Mouse (Mus musculus): Measurements from ENCODE around the gene Mthfsd. TPM values are rescaled to one million over a fixed set of nuclear protein-coding genes. Genes with fewer than 3 reads are reported as not detected.

The Mthfsd gene
- total RNA-seq, 1 experiment: 35.8 TPM

DNA sequence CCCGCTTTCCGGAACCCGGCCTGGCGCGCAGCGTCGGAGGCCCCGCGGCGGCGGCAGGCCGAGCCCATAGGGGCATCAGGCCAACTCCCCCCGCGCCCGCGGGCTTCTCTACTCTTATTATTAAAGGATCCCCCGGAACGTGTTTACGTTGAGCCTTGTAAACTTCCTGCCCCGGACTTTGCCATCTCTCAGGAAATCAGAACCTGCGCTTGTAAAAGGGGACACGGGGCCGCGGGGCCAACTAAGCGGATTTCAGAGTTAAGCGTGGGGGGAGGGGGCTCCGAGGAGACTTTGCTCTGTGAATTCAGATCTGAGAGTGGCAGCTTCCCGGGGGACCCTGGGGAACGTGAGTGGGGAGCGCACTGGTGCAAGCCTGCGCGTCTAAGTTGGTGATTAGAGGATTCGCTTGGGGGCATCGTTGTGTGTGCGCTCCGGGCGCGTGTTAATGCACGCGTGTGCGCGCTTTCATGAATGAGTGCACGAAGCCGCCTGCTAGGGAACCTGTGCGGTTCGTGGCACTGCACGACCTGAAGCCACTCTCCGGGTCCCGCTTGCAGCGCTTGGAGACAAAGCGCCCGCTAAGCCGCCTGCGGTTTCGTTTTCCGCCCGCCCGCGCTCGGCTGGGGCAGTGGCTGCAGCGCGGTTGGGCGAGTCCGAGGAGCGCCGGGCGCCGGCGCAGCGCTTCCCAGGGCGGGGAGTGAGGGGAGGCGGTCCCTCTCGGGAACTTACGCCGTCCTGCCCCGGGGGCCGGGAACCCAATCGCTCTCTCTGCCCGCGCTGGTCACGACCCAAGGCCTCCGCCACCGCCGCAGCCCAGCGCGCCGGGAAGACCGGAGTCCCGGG lies 24.9 kb downstream of the Mthfsd start:
- no peak for DNase-seq (ENCODE audit: low read depth, low spot score)
- peaks cover 0 to 4% of the 10 kb centered on the region in 2 experiments; a peak in 1 of 4 replicates for H3K4me1 ChIP-seq (ENCODE audit: control insufficient read depth in 2 of 2, insufficient read depth in 2 of 2, low read length in 2 of 2, poor library complexity in 1 of 2)
- no peak overlapping the region; the same call in 1 of the 2 replicates for H3K9ac ChIP-seq (ENCODE audit: insufficient read depth, low read depth, low read length, poor library complexity, severe bottlenecking)
- no peak for TF ChIP-seq ZNF384 (IDR thresholded peaks at IDR 0.05; ENCODE audit: low read depth, low read length)
- no peak for TF ChIP-seq ZC3H11A (IDR thresholded peaks at IDR 0.05; ENCODE audit: borderline replicate concordance, low read depth, low read length)
- TF ChIP-seq HCFC1 (IDR thresholded peaks at IDR 0.05; ENCODE audit: borderline replicate concordance, insufficient read depth, low read length): no peak
- no peak for TF ChIP-seq CHD2 (IDR thresholded peaks at IDR 0.05; ENCODE audit: low read depth, low read length)
- TF ChIP-seq MAFK (IDR thresholded peaks at IDR 0.05; ENCODE audit: insufficient read depth, low read depth, low read length): no peak
- no peaks in the 10 kb centered on the region for H3K36me3 ChIP-seq (ENCODE audit: control insufficient read depth, insufficient read depth, low read length, poor library complexity, severe bottlenecking)
- no peaks in the 10 kb centered on the region for H3K9me3 ChIP-seq (ENCODE audit: control insufficient read depth, insufficient read depth, low read depth, low read length)
- H3K4me3 ChIP-seq (ENCODE audit: insufficient read depth in 1 of 2, low read depth in 1 of 2, low read length in 2 of 2, poor library complexity in 1 of 2, severe bottlenecking in 1 of 2): peak overlapping the region; percentile 52 to 67
- in situ Hi-C loops (cut with MboI; ENCODE audit: low sequenced_read_pairs in 2 of 2, unreplicated experiment in 2 of 2): loop anchor here (5.0 to 10.0 kb wide), 2 partner anchors 34 to 259 kb away; partner anchors contain the start of gene Foxc2 (in 2 of the 2)
- no peak overlapping the region for H3K27ac ChIP-seq (ENCODE audit: insufficient read depth, low read depth, low read length, poor library complexity, severe bottlenecking)

GRCm38 (mm10) chr8:121082218-121083092 lies 25.7 kb downstream of the Mthfsd start:
- H3K27ac ChIP-seq (ENCODE audit: insufficient read depth, low read depth, low read length, poor library complexity, severe bottlenecking): no peak overlapping the region

DNA sequence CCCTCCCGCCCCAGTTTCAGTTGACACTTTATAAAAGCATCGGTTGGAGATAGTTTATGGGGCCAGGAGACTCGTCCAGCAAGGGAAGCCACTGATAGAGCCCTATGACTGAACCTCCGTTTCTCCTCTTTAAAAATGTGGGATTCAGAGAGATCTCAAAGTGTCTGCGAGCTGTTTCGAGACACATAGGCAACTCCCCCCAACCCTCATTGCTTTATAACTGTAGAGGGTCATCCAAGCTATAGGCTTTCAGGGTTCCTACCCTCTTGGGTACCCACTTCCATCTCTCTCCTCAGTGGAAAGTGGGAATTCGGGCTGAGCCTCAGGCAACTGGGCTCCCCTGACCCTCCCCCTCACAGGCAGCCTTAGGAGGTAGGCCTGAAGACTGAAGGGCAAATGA lies 26.8 kb downstream of the Mthfsd start:
- no peak overlapping the region for H3K9ac ChIP-seq (ENCODE audit: insufficient read depth, low read depth, low read length, poor library complexity, severe bottlenecking)
- no peak for TF ChIP-seq MAFK (IDR thresholded peaks at IDR 0.05; ENCODE audit: insufficient read depth, low read depth, low read length)
- TF ChIP-seq ZNF384 (IDR thresholded peaks at IDR 0.05; ENCODE audit: low read depth, low read length): no peak
- no peak for TF ChIP-seq ZC3H11A (IDR thresholded peaks at IDR 0.05; ENCODE audit: borderline replicate concordance, low read depth, low read length)
- TF ChIP-seq CHD2 (IDR thresholded peaks at IDR 0.05; ENCODE audit: low read depth, low read length): no peak
- no peak for TF ChIP-seq HCFC1 (IDR thresholded peaks at IDR 0.05; ENCODE audit: borderline replicate concordance, insufficient read depth, low read length)
- no peaks in the 10 kb centered on the region for H3K9me3 ChIP-seq (ENCODE audit: control insufficient read depth, insufficient read depth, low read depth, low read length)
- H3K36me3 ChIP-seq (ENCODE audit: control insufficient read depth, insufficient read depth, low read length, poor library complexity, severe bottlenecking): no peaks in the 10 kb centered on the region
- H3K4me3 ChIP-seq (ENCODE audit: insufficient read depth in 1 of 2, low read depth in 1 of 2, low read length in 2 of 2, poor library complexity in 1 of 2, severe bottlenecking in 1 of 2): no peak overlapping the region
- no peak for DNase-seq (ENCODE audit: low read depth, low spot score)
- peaks cover 0 to 4% of the 10 kb centered on the region in 2 experiments; a peak in 1 of 4 replicates for H3K4me1 ChIP-seq (ENCODE audit: control insufficient read depth in 2 of 2, insufficient read depth in 2 of 2, low read length in 2 of 2, poor library complexity in 1 of 2)
- no peak overlapping the region for H3K27ac ChIP-seq (ENCODE audit: insufficient read depth, low read depth, low read length, poor library complexity, severe bottlenecking)
- in situ Hi-C loops (cut with MboI; ENCODE audit: low sequenced_read_pairs in 2 of 2, unreplicated experiment in 2 of 2): loop anchor here (5.0 to 10.0 kb wide), 2 partner anchors 36 to 257 kb away; partner anchors contain the start of gene Foxc2 (in 2 of the 2)

More at GRCm38 (mm10) chr8:121082218-121083092, 25.7 kb downstream of the Mthfsd start:
- H3K36me3 ChIP-seq (ENCODE audit: control insufficient read depth, insufficient read depth, low read length, poor library complexity, severe bottlenecking): no peaks in the 10 kb centered on the region
- 0 out of 2 replicates have a peak, but pooled peaks have one; percentile 20 for TF ChIP-seq HCFC1 (IDR thresholded peaks at IDR 0.05; ENCODE audit: borderline replicate concordance, insufficient read depth, low read length)
- no peak for TF ChIP-seq MAFK (IDR thresholded peaks at IDR 0.05; ENCODE audit: insufficient read depth, low read depth, low read length)
- no peaks in the 10 kb centered on the region for H3K9me3 ChIP-seq (ENCODE audit: control insufficient read depth, insufficient read depth, low read depth, low read length)
- in situ Hi-C loops (cut with MboI; ENCODE audit: low sequenced_read_pairs in 2 of 2, unreplicated experiment in 2 of 2): loop anchor here (5.0 to 10.0 kb wide), 2 partner anchors 35 to 258 kb away; partner anchors contain the start of gene Foxc2 (in 2 of the 2)
- H3K4me1 ChIP-seq (ENCODE audit: control insufficient read depth in 2 of 2, insufficient read depth in 2 of 2, low read length in 2 of 2, poor library complexity in 1 of 2): peaks cover 0 to 4% of the 10 kb centered on the region in 2 experiments; a peak in 1 of 4 replicates
- no peak overlapping the region for H3K9ac ChIP-seq (ENCODE audit: insufficient read depth, low read depth, low read length, poor library complexity, severe bottlenecking)
- H3K4me3 ChIP-seq (ENCODE audit: insufficient read depth in 1 of 2, low read depth in 1 of 2, low read length in 2 of 2, poor library complexity in 1 of 2, severe bottlenecking in 1 of 2): peak overlapping the region in 1 of 2 experiments; percentile 67; a peak in 1 of 4 replicates
- no peak for DNase-seq (ENCODE audit: low read depth, low spot score)

GRCm38 (mm10) chr8:121080361-121081090 lies 27.7 kb downstream of the Mthfsd start:
- H3K27ac ChIP-seq (ENCODE audit: insufficient read depth, low read depth, low read length, poor library complexity, severe bottlenecking): no peak overlapping the region

More at GRCm38 (mm10) chr8:121080361-121081090, 27.7 kb downstream of the Mthfsd start:
- in situ Hi-C loops (cut with MboI; ENCODE audit: low sequenced_read_pairs in 2 of 2, unreplicated experiment in 2 of 2): loop anchor here (5.0 to 10.0 kb wide), 2 partner anchors 37 to 256 kb away; partner anchors contain the start of gene Foxc2 (in 2 of the 2)
- no peak for DNase-seq (ENCODE audit: low read depth, low spot score)
- TF ChIP-seq ZNF384 (IDR thresholded peaks at IDR 0.05; ENCODE audit: low read depth, low read length): no peak
- no peak for TF ChIP-seq HCFC1 (IDR thresholded peaks at IDR 0.05; ENCODE audit: borderline replicate concordance, insufficient read depth, low read length)
- TF ChIP-seq CHD2 (IDR thresholded peaks at IDR 0.05; ENCODE audit: low read depth, low read length): no peak
- TF ChIP-seq MAFK (IDR thresholded peaks at IDR 0.05; ENCODE audit: insufficient read depth, low read depth, low read length): no peak
- no peak for TF ChIP-seq ZC3H11A (IDR thresholded peaks at IDR 0.05; ENCODE audit: borderline replicate concordance, low read depth, low read length)
- Histone ChIP-seq H3K9ac (ENCODE audit: insufficient read depth, low read depth, low read length, poor library complexity, severe bottlenecking) (no peak overlapping the region), H3K4me3 (ENCODE audit: insufficient read depth in 1 of 2, low read depth in 1 of 2, low read length in 2 of 2, poor library complexity in 1 of 2, severe bottlenecking in 1 of 2) (no peak overlapping the region; a peak in 1 of 4 replicates), H3K4me1 (ENCODE audit: control insufficient read depth in 2 of 2, insufficient read depth in 2 of 2, low read length in 2 of 2, poor library complexity in 1 of 2) (peaks cover 0 to 4% of the 10 kb centered on the region in 2 experiments; a peak in 1 of 4 replicates), H3K36me3 (ENCODE audit: control insufficient read depth, insufficient read depth, low read length, poor library complexity, severe bottlenecking) (no peaks in the 10 kb centered on the region), H3K9me3 (ENCODE audit: control insufficient read depth, insufficient read depth, low read depth, low read length) (no peaks in the 10 kb centered on the region)
